Mouse (Mus musculus) E14TG2a.4 (cell line): ENCODE measurements around the gene Fxyd3.

ENCODE experiments used
- H3K27me3 ChIP-seq: 2 replicates; pipeline ENCODE4 v1.6.1; 2014; ENCODE audit warnings: low read length, control low read depth; ENCODE audit not compliant: insufficient read depth
- H3K36me3 ChIP-seq: 2 replicates; pipeline ENCODE4 v1.6.1; 2014; ENCODE audit warnings: low read length, control low read depth; ENCODE audit not compliant: insufficient read depth
- H3K4me1 ChIP-seq: replicated peaks from 2 replicates; pipeline ENCODE4 v1.6.1; 2014; ENCODE audit warnings: low read depth, low read length, control low read depth
- H3K4me3 ChIP-seq: replicated peaks from 2 replicates; pipeline ENCODE4 v1.5.1; 2014; ENCODE audit warnings: mild to moderate bottlenecking, low read length
- H3K9me3 ChIP-seq: 2 replicates; pipeline ENCODE4 v1.6.1; 2014; ENCODE audit warnings: low read length, control low read depth
- CTCF ChIP-seq: conservative IDR thresholded peaks from 2 replicates; pipeline ENCODE4 v1.5.1; 2014; ENCODE audit warnings: low read length
- NANOG ChIP-seq: IDR thresholded peaks from 2 replicates; pipeline ENCODE4 v1.6.1; 2014; ENCODE audit warnings: borderline replicate concordance, low read length, mixed read lengths
- POU5F1 ChIP-seq: IDR thresholded peaks from 2 replicates; pipeline ENCODE4 v1.6.1; 2014; ENCODE audit warnings: low read length, borderline replicate concordance

The Fxyd3 gene

GRCm38 (mm10) chr7:31054661-31055320 is 21.7 kb downstream of the Fxyd3 start:
- Histone ChIP-seq H3K27me3 (peaks cover 69% of the 10 kb centered on the region), H3K36me3 (no peaks in the 10 kb centered on the region), H3K4me3 (0 out of 2 replicates have a peak overlapping the region, but pooled peaks have one; percentile 23), H3K9me3 (no peaks in the 10 kb centered on the region), H3K4me1 (peaks cover 62% of the 10 kb centered on the region)
- TF ChIP-seq POU5F1 = no peak
- no peak for TF ChIP-seq CTCF
- no peak for TF ChIP-seq NANOG

DNA sequence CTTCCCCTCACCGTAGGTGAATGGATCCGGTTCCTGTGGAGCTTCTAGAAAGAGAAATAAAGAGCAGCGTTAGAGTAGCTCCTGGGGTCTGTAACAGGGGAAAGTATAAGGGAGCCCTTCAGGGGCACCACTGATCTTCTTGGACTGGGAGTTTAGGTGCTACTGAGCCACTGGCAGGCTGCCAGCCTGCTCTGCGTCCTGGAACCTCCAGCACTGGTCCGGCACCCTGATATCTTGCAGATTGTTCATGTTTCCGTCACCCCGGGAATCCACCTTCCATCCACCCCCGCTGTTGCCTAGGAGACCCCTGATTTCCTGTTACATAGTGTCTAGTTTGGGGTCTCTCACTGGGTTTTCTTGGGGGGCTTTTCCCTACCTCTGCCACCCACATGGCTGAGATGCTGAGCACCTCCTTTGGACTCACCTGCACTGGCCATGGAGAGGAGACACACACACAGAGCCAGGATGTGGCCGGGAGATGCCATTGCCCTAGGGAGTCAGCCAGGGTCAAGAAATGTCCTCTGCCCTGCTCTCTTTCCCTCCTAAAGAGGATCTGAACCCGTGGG is 22.5 kb downstream of the Fxyd3 start:
- no peaks in the 10 kb centered on the region for H3K36me3 ChIP-seq
- TF ChIP-seq NANOG (no peak), POU5F1 (no peak), CTCF (no peak)
- H3K4me1 ChIP-seq = peaks cover 62% of the 10 kb centered on the region
- 0 out of 2 replicates have a peak overlapping the region, but pooled peaks have one; percentile 69 for H3K4me3 ChIP-seq
- peaks cover 77% of the 10 kb centered on the region for H3K27me3 ChIP-seq
- no peaks in the 10 kb centered on the region for H3K9me3 ChIP-seq

- no peak for TF ChIP-seq CTCF
- no peak for TF ChIP-seq NANOG
- no peak for TF ChIP-seq POU5F1
- Histone ChIP-seq H3K36me3 (no peaks in the 10 kb centered on the region), H3K27me3 (peaks cover 84% of the 10 kb centered on the region), H3K9me3 (no peaks in the 10 kb centered on the region), H3K4me1 (peaks cover 62% of the 10 kb centered on the region), H3K4me3 (peak overlapping the region; percentile 69)
Measured at GRCm38 (mm10) chr7:31052636-31053434, 23.7 kb downstream of the Fxyd3 start.

GRCm38 (mm10) chr7:31052251-31052635 is 24.3 kb downstream of the Fxyd3 start:
- Histone ChIP-seq H3K27me3 (peaks cover 84% of the 10 kb centered on the region), H3K36me3 (no peaks in the 10 kb centered on the region), H3K4me1 (peaks cover 62% of the 10 kb centered on the region), H3K4me3 (peak overlapping the region; percentile 69), H3K9me3 (no peaks in the 10 kb centered on the region)
- TF ChIP-seq CTCF (no peak), POU5F1 (no peak), NANOG (no peak)

DNA sequence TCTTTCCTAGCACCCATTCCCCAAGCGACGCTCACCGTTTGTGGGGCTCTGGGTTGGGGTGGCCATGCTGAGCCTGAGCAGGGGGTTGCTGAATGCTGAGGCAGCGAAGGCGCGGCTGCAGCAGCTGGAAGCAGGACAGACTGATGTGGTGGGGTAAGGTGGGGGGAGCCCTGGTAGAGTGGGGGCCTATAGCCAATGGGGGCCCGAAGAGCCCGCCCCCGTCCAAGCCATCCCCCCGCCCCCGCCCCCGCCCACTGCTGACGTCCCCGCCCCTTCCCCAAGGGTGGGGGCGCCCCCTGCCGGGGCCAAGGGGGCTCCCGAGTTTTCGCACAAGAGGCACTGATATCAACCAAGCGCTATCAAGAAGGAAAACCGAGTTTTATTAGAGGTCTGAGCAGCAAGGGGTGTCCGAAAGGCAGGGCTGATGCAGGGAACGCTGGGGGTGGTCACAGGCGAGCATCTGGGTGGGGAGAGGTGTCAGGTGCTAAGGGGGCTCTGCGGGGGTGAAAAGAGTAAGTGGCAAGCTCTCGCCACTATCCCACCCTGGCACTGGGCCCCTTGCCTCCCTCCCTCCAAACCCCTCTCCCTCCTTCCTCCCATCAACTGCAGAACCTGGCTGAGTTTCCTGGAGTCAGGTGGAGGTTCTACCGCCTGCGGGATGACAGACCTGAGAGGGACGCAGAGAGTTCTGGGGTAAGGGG is 25.0 kb downstream of the Fxyd3 start, which contains the start of gene Fxyd7:
Fxyd7 (minus strand) TSS at position 147 of the 701 bp plus-strand sequence.
- Histone ChIP-seq H3K36me3 (no peaks in the 10 kb centered on the region), H3K4me1 (peaks cover 62% of the 10 kb centered on the region), H3K9me3 (no peaks in the 10 kb centered on the region), H3K4me3 (peak within 1 kb of the TSS; percentile 69), H3K27me3 (peaks cover 89% of the 10 kb centered on the region)
- TF ChIP-seq NANOG (no peak), POU5F1 (no peak)

DNA sequence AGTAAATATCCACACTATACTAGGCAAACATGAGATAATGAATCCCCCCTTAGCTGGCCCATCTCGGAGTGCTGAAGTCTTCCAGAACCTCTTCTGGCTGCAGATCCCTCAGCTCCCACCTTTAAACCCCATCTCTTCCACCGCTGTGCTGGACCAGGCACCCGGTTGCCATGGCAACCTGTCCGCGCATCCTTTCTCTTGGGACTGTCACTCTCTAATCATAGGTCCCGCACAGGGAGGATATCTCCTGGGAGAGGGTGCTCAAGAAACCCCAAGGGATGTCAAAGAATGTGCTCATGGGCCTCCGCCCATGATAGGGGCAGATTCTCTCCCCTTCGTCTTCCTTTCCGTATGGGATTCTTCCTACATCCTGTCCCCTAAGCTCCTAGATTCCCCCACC is 25.6 kb downstream of the Fxyd3 start:
- peaks cover 94% of the 10 kb centered on the region for H3K27me3 ChIP-seq
- H3K9me3 ChIP-seq = no peaks in the 10 kb centered on the region
- TF ChIP-seq NANOG (no peak), CTCF (no peak), POU5F1 (no peak)
- H3K4me3 ChIP-seq = peak overlapping the region; percentile 57
- no peaks in the 10 kb centered on the region for H3K36me3 ChIP-seq
- peaks cover 62% of the 10 kb centered on the region for H3K4me1 ChIP-seq

DNA sequence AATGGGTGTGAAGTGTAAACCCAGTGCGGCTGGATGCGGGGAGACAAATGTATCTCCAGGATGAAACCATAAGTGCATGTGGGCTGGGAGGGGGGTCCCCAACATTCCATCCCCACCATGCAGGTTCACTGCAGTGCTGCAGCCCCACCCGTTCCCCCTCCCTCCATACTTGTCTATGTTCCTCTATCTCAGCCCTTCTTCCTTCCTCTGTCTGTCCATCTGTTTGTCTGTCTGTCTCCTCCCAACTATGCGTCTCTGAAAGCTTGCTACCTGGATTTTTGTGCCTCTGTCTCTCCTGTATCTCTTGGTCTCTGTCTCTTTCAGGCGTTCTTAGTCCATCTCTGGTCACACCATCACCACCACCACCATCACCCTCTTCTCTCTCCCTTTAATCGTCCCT is 26.0 kb downstream of the Fxyd3 start:
- Histone ChIP-seq H3K4me3 (peak overlapping the region; percentile 57; the same call in 1 of the 2 replicates), H3K4me1 (peaks cover 61% of the 10 kb centered on the region), H3K27me3 (peaks cover 95% of the 10 kb centered on the region), H3K36me3 (no peaks in the 10 kb centered on the region), H3K9me3 (no peaks in the 10 kb centered on the region)
- no peak for TF ChIP-seq NANOG
- TF ChIP-seq POU5F1 = no peak
- TF ChIP-seq CTCF = no peak

DNA sequence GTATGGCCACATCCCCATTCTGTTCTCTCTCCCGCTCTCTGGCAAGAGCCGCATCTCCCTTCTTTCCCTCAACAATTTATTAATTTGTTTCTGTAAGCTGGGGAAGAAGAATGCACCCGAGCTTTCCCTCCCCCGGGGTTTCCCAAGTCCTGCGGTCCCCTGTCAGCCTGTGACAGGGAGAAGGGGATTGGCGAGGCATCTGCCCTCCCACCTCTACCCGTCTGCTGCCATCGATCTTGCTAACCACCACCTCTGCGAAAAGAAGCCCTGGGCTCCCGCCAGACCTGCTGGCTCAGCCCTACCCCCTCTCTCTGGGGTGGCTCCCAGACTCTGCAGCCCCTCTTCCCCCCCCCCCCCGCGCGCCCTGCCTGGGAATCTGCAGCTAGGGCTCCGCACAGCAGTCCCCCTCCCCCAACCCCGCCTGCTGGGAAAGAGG is 26.6 kb downstream of the Fxyd3 start:
- no peak for TF ChIP-seq POU5F1
- no peak for TF ChIP-seq NANOG
- TF ChIP-seq CTCF = no peak
- Histone ChIP-seq H3K4me3 (peak overlapping the region; percentile 41; the same call in 1 of the 2 replicates), H3K9me3 (no peaks in the 10 kb centered on the region), H3K4me1 (peaks cover 55% of the 10 kb centered on the region), H3K36me3 (no peaks in the 10 kb centered on the region), H3K27me3 (peaks cover 95% of the 10 kb centered on the region)
